Mouse (Mus musculus): ENCODE data around the gene Raly.

DNA sequence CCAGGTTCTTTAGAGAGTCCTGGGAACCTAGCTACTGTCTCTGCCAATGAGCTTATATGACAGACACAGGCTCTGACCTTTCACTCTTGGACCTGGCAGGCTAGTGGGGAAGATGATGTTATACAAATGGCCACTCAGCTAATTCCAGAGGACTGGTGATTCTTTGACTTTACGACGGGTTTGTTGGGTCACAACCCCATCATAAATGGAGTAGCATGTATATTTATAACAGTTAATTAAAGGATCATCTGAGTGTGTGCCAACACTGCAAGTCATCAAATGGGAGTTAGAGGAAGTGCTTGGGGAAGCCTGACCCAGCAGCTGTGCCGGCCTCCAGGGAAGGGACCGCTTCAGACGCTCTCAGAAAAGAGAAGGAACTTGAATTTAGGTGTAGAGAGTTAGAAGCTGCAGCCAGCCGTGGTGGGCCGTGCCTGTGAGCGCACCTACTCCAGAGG lies 25.3 kb upstream of the Raly start:
- TF ChIP-seq FLI1 (IDR thresholded peaks at IDR 0.05; ENCODE audit: low read length) = no peak
- no peak for TF ChIP-seq GATA1 (IDR thresholded peaks at IDR 0.05; ENCODE audit: borderline replicate concordance, low read length)

Data from megakaryocyte, embryonic 14.5 days (primary cell).